Mouse (Mus musculus) stomach, embryonic 15.5 days (tissue): ENCODE data around the gene Ung. TPM values are rescaled to one million over a fixed set of nuclear protein-coding genes. Genes with fewer than 3 reads are reported as not detected.

Source experiments
- ATAC-seq: fragments of 200-750 bp; cut with Nextera tagmentation; 2 replicates; pipeline ENCODE4 v1.8.0; 2017; ENCODE audit warnings: low read depth, moderate number of reproducible peaks, moderate TSS enrichment; ENCODE audit not compliant: insufficient read depth, low FRiP score
- H3K27ac ChIP-seq: fragments of 300-500 bp; sonication (generic); 2 replicates; pipeline ENCODE4 v1.5.1; 2015; ENCODE audit warnings: mild to moderate bottlenecking, inconsistent platforms
- H3K27me3 ChIP-seq: fragments of 300-500 bp; sonication (generic); replicated peaks from 2 replicates; pipeline ENCODE4 v1.6.1; 2015; ENCODE audit warnings: inconsistent platforms
- H3K36me3 ChIP-seq: fragments of 300-500 bp; sonication (generic); 2 replicates; pipeline ENCODE4 v1.6.1; 2015; ENCODE audit warnings: inconsistent platforms
- H3K4me1 ChIP-seq: fragments of 300-500 bp; sonication (generic); 2 replicates; pipeline ENCODE4 v1.6.1; 2015; ENCODE audit warnings: inconsistent platforms
- H3K4me2 ChIP-seq: fragments of 300-500 bp; sonication (generic); 2 replicates; pipeline ENCODE4 v1.6.1; 2015; ENCODE audit warnings: mild to moderate bottlenecking, inconsistent platforms
- H3K4me3 ChIP-seq: fragments of 300-500 bp; sonication (generic); replicated peaks from 2 replicates; pipeline ENCODE4 v1.5.1; 2015; ENCODE audit warnings: inconsistent platforms
- H3K9ac ChIP-seq: fragments of 300-500 bp; sonication (generic); 2 replicates; pipeline ENCODE4 v1.6.1; 2015; ENCODE audit warnings: inconsistent platforms
- H3K9me3 ChIP-seq: fragments of 300-500 bp; sonication (generic); 2 replicates; pipeline ENCODE4 v1.6.1; 2016; ENCODE audit warnings: inconsistent platforms
- WGBS: fragments of 180-500 bp; shearing (Covaris S2); methylation state at CpG from one replicate; pipeline ENCODE4 v1.1.7; 2015; 5-methylcytosine and 5-hydroxymethylcytosine counted together
- polyA plus RNA-seq: library from polyadenylated mRNA; unstranded; fragments of >200 nt; fragmentation: Nextera tagmentation; extraction: Ambion mirVana; gene quantifications from 2 replicates; pipeline ENCODE4 v1.2.1, GENCODE M21; 2015

The Ung gene
- polyA plus RNA-seq, 1 experiment from 2014 or later, result 42.9 TPM

DNA sequence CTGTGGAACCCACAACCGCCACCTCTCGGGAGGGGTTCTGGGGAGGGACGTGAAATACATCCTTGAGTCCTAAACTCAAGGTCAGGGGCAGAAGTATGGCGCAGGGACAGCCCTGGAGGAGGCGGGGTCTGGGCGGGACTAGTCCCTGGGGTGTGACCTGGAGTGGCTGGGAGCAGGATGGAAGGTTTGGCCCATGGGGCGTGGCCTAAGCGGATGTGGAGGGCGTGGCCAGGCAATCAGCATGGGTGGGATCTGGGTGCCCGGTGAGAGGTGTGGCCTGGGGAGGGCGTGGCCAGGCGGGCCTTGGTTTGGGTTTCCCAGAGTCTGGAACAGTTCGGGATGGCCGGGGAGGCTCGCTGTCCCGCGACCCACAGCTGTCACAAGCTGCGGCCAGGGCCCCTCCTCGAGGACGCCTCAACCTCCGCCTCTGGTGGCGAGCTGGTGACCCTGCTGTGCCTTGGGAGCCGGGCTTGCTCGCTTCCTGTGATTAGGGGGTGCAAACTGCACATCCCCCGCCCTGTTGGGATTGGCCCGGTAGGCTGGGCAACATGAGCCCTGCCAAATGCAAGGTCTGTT is 45.5 kb downstream of the Ung start:
- H3K4me3 ChIP-seq, result peak overlapping the region; percentile 55
- H3K9me3 ChIP-seq, result no peaks in the 10 kb centered on the region
- peaks cover 9% of the 10 kb centered on the region; the same call in 1 of the 2 replicates for H3K4me1 ChIP-seq
- no peaks in the 10 kb centered on the region for H3K27me3 ChIP-seq
- 0% methylated on average over 26 of the region's 26 CpGs for WGBS
- H3K36me3 ChIP-seq, result no peaks in the 10 kb centered on the region
- peak overlapping the region; percentile 92 for H3K4me2 ChIP-seq
- peak; percentile 97 for ATAC-seq
- H3K9ac ChIP-seq, result peak overlapping the region; percentile 39
- H3K27ac ChIP-seq, result peak overlapping the region; percentile 65

DNA sequence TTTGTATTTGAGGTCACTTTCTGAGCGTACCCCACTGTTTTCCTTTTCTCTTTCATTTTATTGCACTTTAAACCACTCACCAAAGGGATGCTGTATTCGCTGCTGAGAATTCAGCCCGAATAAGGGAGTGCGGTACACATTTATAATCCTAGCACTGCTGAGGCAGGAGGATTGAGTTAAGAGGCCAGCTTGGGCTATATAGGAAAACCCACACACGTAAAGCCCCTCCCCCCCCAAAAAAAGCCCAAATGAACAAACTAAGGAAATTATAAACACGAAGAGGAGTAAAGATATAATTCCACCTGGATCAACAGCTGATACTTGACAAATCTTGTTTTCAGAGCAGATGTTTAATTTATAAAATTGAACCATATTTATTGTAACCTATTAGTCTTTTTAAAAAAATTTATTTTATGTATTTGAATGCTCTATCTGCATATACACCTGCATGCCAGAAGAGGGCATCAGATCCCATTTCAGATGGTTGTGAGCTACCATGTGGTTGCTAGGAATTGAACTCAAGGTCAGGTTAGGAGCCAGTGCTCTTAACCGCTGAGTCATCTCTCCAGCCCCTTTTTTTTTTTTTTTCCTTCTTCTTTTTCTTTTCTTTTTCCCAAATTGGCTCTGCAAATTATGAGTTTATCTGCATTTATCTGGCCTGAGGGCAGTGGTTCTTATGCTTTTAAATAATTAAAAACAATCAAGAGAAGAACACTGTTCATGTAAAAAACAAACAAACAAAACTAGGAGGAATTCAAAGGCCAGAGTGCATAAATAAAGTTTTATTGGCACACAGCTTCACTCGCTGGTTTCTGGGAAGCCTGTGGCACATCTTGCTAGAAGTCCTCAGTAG is 46.6 kb downstream of the Ung start:
- H3K9me3 ChIP-seq, result no peaks in the 10 kb centered on the region
- H3K9ac ChIP-seq, result no peak overlapping the region
- no peak overlapping the region for H3K27ac ChIP-seq
- H3K27me3 ChIP-seq, result no peaks in the 10 kb centered on the region
- H3K36me3 ChIP-seq, result no peaks in the 10 kb centered on the region
- H3K4me1 ChIP-seq, result peaks cover 9% of the 10 kb centered on the region; the same call in 1 of the 2 replicates
- no peak for ATAC-seq
- 54% methylated on average over 8 of the region's 8 CpGs for WGBS
- peak overlapping the region; percentile 55; the same call in 1 of the 2 replicates for H3K4me3 ChIP-seq
- peak overlapping the region; percentile 92 for H3K4me2 ChIP-seq

DNA sequence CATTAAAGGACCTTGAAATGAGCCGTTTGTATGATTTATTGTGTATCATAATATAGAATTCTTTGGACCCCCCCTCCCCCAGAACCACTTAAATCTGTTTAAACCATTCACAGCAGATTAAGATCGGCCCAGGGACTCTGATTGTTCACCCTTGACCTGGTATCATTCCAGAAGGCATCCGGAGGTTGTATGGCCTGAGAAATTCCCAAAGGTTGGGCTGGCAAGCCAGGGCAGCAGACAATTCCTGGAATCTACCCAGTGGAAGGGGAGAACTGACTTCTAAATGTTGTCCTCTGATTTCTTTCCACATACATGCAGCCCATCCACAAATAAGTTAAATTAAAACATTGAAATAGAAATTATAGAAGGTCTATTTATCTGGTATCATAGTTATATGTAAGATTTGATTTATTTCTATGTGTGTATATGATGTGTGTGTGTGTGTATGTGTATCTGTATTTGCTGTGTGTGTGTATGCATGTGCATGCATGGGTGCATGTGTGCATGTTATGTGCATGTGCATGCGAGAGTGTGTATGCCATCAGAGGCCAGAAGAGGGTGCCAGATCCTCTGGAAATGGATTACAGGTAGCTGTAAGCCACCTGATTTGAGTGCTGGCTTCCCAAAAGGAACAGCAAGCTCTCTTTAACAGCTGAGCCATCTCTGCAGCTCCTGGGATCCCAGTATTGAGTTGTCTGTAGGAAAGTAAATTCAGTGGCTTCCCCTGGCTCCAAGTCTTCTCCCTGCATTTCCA is 48.0 kb downstream of the Ung start:
- H3K4me2 ChIP-seq, result no peak overlapping the region
- no peaks in the 10 kb centered on the region for H3K36me3 ChIP-seq
- H3K27ac ChIP-seq, result no peak overlapping the region
- no peak for ATAC-seq
- H3K27me3 ChIP-seq, result no peaks in the 10 kb centered on the region
- H3K4me1 ChIP-seq, result peaks cover 9% of the 10 kb centered on the region; the same call in 1 of the 2 replicates
- no peak overlapping the region for H3K9ac ChIP-seq
- no peaks in the 10 kb centered on the region for H3K9me3 ChIP-seq
- H3K4me3 ChIP-seq, result no peak overlapping the region
- 69% methylated on average over 4 of the region's 4 CpGs for WGBS

DNA sequence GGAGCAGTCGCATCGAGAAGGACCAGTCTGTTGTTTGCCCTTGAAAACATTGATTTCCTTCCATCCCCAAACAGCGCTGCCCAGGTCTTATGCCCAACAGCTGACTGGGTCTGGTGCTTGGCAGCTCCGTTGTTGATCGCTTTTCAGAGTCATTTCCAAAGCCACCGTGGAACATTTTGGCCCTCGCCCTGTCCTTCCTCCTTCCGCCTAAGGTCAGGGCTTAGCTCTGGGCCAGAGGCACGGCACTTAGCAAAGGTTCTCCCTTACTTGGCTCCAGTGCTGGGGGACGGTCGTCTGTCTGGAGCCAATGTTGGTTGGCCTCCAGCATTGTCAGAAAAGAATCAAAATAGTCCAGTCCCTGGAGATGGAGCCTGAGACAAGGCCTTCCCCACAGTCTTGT is 49.4 kb downstream of the Ung start:
- Histone ChIP-seq H3K9ac (no peak overlapping the region), H3K4me1 (peaks cover 9% of the 10 kb centered on the region; the same call in 1 of the 2 replicates), H3K27ac (no peak overlapping the region), H3K4me2 (no peak overlapping the region), H3K4me3 (no peak overlapping the region), H3K9me3 (no peaks in the 10 kb centered on the region), H3K36me3 (no peaks in the 10 kb centered on the region), H3K27me3 (no peaks in the 10 kb centered on the region)
- WGBS, result 82% methylated on average over 11 of the region's 11 CpGs
- ATAC-seq, result no peak

DNA sequence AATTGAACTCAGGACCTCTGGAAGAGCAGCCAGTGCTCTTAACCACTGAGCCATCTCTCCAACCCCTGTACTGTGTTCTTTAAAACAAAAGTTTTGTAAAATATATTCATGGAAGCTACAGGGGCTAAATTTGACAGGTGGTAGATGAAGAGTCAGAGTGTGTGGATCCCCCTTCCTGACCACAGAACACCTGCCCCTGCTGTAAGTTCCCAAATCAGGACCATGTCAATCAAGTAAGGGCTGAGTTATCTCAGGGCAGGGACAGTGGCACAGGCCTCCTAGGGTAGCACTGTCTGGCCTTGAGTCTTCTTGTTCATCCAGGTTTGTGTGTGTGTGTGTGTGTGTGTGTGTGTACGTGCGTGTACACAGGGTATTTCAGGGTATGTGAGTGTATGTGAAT is 53.3 kb downstream of the Ung start:
- 83% methylated on average over 2 of the region's 2 CpGs for WGBS
- no peak overlapping the region for H3K9ac ChIP-seq
- H3K27ac ChIP-seq, result no peak overlapping the region
- no peaks in the 10 kb centered on the region for H3K4me1 ChIP-seq
- no peaks in the 10 kb centered on the region for H3K9me3 ChIP-seq
- no peak for ATAC-seq
- no peaks in the 10 kb centered on the region for H3K27me3 ChIP-seq
- H3K4me3 ChIP-seq, result no peak overlapping the region
- no peaks in the 10 kb centered on the region for H3K36me3 ChIP-seq
- H3K4me2 ChIP-seq, result no peak overlapping the region

DNA sequence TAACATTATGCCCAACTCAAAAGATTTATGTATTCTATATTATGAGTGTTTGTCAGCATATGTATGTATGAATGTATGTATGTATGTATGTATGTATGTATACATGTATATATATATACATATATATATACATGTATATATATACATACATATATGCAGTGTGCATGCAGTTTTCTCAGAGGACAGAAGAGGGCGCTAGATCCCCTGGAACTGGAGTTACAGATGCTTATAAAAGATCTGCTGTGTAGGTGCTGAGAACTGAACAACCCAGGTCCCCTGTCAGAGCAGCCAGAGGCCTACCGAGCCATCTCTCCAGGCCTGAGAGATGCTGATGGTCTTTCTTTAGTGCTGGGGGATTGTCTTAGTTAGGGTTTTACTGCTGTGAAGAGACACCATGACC is 56.9 kb downstream of the Ung start:
- H3K36me3 ChIP-seq, result no peaks in the 10 kb centered on the region
- H3K4me1 ChIP-seq, result no peaks in the 10 kb centered on the region
- no peaks in the 10 kb centered on the region for H3K27me3 ChIP-seq
- H3K4me3 ChIP-seq, result no peak overlapping the region
- ATAC-seq, result no peak
- no peak overlapping the region for H3K9ac ChIP-seq
- no peaks in the 10 kb centered on the region for H3K9me3 ChIP-seq
- no peak overlapping the region for H3K4me2 ChIP-seq
- no peak overlapping the region for H3K27ac ChIP-seq
- WGBS, result 74% methylated on average over 2 of the region's 2 CpGs

Other genes starting within 250 kb of the Ung start
- gene Coro1c, start 221.6 kb upstream of the Ung start, polyA plus RNA-seq, result 129 and 144 TPM in 2 replicates
- gene Ssh1, start 136.5 kb upstream of the Ung start, polyA plus RNA-seq, result 13.3 and 13.7 TPM in 2 replicates
- 3.4 and 5.0 TPM in 2 replicates for gene Dao, start 126.7 kb upstream of the Ung start, polyA plus RNA-seq
- gene Usp30, start 64.9 kb upstream of the Ung start, polyA plus RNA-seq, result 8.3 and 11.4 TPM in 2 replicates
- gene Svop, start 38.8 kb upstream of the Ung start, polyA plus RNA-seq, result 1.9 and 2.6 TPM in 2 replicates
- gene Alkbh2, start 2.2 kb upstream of the Ung start, polyA plus RNA-seq, result 9.3 and 13.3 TPM in 2 replicates
- gene Acacb, start 16.1 kb downstream of the Ung start, polyA plus RNA-seq, result 2.1 and 2.2 TPM in 2 replicates
- not detected in 2 replicates for gene Foxn4, start 143.4 kb downstream of the Ung start, polyA plus RNA-seq
- 5.5 and 6.5 TPM in 2 replicates for gene Myo1h, start 158.8 kb downstream of the Ung start, polyA plus RNA-seq